Mouse (Mus musculus) WW6 (cell line): ENCODE data around the gene Olfr10.

Source experiments
- DNase-seq: peaks from one replicate; pipeline ENCODE4 v3.0.0-alpha.2; 2013; ENCODE audit warnings: low read depth, low spot score

Olfr10 gene

GRCm38 (mm10) chr11:49322442-49322841, 17.9 kb downstream of the Olfr10 start, which contains the start of gene Olfr1391:
TSS of gene Olfr1391 (plus strand) at chr11:49322742.
- no peak for DNase-seq

GRCm38 (mm10) chr11:49326726-49327125, 22.2 kb downstream of the Olfr10 start:
- no peak for DNase-seq

- DNase-seq, result no peak
Observed at GRCm38 (mm10) chr11:49329686-49330085, 25.1 kb downstream of the Olfr10 start.

- no peak for DNase-seq
Observed at GRCm38 (mm10) chr11:49334888-49335287, 30.3 kb downstream of the Olfr10 start, which contains the start of gene Olfr1390. TSS of gene Olfr1390 (plus strand) at chr11:49335188.

DNA sequence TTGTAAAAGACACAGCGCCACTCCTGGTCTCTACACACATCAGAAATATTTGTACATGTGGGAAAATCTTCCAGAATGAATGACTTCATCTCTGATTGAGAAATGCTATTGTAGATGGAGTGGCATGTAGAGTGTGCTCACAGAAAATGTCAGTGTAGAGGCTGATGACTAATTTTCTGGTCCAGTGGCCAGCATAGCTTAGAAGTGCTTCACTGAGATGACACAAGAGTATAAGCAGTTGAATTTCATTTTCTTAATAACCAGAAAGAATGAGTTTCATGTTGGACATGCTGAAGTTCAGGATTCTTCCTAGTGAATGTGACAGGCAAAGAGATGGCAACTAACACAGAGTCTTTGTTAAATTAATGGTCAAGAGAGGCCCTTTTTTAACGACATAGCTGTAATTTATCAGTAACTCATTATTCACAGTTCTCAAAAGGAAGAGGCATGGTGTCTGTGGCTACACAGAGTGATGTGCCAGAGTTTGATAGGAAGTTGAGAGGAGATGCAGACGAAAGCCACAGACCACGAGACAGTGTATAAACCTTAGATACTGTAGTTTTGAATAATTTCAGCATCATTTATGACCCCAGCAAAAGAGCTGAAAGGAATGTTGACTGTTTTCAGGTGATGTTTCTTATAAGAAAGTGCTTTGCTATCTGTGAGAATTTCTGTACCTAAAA, 32.8 kb downstream of the Olfr10 start:
- DNase-seq, result no peak
